Mouse (Mus musculus) forelimb bud, embryonic 11.5 days (tissue): Measurements from ENCODE around the gene Prkca.

Experiments
- DNase-seq: peaks from one replicate; pipeline ENCODE4 v3.0.0-alpha.2; 2012; ENCODE audit warnings: low read depth, low spot score

Prkca gene

DNA sequence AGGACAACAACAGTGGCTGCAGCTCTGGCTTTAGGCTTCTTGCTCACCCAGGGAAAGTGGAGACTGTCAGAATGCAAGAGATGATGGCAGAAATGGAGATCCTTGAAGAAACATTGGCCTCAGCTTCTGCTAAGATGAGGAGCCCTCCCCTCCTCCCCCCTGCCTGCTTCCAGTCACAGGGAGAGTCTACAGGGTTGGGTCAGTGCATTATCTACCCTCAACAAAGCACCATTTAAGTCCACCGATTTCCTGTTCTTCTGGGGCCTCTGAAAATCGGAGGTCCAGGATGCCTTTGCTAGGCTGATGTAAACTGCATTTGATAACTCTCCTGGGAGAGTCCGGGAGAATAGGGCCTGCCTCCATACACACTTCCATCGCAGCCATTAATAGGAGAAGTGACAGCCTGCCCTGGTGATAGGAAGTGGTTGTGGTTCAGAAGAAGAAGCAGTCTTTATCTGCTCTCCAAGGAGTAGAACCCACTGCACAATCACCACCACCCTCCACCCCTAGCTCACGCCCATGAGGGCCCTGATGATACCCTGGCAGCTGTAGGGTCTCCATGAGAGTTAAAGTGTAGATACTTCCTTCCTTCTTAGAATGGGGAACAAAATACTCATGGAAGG, 108.5 kb downstream of the Prkca start:
- DNase-seq, result no peak

GRCm38 (mm10) chr11:108233015-108233414, 110.7 kb downstream of the Prkca start:
- no peak for DNase-seq

DNA sequence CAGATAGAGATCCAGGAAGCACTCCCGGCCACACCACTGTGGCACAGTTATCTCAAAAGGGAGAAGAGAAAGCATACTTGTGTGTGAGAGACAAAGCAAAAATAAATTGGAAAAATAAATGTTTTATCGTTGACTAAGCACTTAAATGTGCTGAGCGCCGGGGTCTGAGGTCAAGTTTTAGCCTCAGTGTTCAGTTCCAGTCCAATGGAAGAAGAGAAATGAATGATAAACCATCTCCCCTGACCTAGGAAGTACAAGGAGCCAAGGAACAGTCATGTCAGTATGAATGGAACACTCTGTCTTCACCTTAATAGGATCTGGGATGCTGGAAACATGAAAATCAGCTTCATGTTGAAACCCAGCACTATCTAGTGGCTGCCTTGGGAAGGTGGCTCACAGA, 113.6 kb downstream of the Prkca start:
- DNase-seq, result no peak

- no peak for DNase-seq
These were observed 114.4 kb downstream of the Prkca start for GRCm38 (mm10) chr11:108229176-108229946.

DNA sequence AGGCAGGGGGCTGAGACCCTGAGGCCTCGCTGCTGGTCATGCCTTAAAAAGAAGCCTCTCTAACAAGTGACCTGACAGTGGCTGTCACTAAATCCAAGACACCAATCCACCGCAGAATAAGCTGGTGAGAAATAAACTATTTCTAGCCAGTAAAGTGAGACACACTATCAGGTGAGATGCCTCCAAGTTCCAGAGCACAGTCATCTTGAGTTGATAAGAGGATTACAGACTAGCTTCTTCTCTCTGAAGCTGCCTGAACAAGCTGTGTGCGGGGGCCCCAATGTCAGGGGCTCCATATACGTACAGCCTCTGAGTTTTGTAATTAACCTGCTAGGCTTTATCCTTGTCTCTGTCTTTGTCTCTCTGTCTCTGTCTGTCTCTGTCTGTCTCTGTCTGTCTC, 115.2 kb downstream of the Prkca start:
- no peak for DNase-seq

DNA sequence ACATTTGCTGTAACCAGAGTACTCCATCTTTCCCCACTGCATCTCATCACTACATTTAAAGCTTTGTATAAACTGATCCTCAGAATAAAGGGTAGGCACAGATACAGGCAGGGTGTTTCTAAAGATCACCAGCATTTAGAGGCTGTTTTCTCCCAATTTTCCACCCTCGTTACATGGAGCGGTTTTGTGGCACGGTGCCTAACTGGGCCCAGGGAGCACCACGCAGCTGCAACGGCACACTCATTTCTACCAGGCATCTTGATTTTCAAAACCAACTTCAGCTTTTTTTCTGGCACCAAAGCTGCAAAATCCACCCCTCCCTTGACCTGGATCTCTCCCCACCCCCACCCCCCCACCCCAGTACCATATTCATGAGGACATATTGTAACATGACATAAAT, 117.5 kb downstream of the Prkca start:
- no peak for DNase-seq

DNA sequence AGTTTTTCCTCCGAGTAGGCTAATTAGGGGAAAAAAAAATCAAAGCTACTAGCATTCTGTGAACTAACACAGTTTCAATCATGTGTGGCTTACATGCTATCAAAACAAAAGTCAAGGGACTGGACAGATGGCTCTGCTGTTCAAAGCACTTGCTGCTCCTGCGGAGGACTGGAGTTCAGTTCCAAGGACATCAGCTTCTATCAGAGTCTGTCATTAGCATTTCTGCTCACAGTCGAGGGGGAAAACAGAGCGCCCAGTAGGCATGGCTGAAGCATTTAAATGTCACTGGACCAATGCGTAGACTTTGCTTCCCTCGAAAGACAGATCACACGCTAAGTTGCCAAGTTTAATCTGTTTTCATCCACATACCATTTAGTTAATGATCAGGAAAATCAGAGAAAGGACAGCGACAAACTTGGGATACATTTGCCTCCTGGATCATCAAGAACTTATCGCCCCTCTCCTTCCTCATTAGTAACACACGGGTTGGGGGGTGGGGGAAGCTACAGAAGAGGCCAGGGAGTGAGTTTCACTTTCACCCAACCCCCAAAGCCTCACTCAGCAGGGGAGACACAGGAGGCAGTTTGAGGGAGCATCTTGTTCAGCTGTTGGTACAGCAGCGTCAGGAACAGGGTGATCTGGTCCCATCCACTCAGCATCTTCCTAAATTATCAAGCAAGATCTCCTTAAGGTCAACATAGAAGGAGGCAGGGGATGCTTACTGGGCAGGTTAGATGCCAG, 119.3 kb downstream of the Prkca start:
- DNase-seq, result no peak

DNA sequence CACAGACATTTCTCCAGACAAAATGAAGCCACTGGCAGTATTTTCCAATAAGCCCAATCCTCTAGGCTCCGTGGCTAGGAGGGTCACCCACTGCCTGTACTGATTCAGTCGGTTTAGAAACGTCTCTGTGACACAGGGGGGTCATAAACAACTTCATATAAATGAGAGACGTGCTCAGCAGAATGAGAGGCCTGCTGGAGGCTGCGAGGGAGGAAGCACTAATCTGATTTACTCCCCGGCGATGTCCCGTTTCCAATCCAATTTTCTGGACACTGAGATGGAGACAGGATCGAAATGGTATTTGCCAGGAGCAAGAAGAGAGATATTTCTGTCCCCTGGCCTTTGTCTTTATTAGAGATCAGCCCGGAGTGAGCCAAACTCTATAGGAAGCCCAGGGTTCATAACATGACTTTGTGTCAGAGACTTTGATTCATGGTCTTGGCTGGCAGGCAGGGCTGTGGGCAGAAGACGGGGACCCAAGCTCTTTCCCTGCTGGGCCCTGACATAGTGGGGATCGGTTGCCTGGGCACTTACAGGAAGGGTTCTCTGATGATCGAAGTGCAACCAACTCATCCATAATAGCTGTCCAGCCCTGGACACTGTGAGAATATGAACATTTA, 120.0 kb downstream of the Prkca start:
- no peak for DNase-seq

GRCm38 (mm10) chr11:108223154-108223553, 120.6 kb downstream of the Prkca start:
- DNase-seq, result no peak

- DNase-seq, result no peak
These were observed 121.1 kb downstream of the Prkca start for GRCm38 (mm10) chr11:108222616-108223015.

DNA sequence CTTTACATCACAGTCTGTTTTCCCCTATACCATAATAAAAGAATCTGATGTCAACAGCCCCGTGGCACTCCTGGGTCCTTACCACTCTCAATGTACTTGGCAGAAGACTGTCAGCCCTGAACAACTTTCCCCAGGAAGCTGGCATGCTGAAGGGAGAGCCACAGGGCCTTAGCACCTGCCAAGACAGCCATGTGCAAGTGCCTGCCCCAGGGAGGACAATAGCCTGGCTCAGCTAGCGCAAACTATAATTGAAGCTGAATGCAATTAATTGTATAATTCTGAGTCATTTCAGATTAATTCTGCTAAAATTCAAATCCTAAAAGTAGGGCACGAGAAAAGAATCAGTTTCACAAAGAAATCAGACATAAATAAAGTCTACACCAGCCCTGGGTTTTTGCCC, 121.7 kb downstream of the Prkca start:
- no peak for DNase-seq

GRCm38 (mm10) chr11:108221124-108221835, 122.4 kb downstream of the Prkca start:
- no peak for DNase-seq

- no peak for DNase-seq
These were observed 123.1 kb downstream of the Prkca start for GRCm38 (mm10) chr11:108220605-108221004.

DNA sequence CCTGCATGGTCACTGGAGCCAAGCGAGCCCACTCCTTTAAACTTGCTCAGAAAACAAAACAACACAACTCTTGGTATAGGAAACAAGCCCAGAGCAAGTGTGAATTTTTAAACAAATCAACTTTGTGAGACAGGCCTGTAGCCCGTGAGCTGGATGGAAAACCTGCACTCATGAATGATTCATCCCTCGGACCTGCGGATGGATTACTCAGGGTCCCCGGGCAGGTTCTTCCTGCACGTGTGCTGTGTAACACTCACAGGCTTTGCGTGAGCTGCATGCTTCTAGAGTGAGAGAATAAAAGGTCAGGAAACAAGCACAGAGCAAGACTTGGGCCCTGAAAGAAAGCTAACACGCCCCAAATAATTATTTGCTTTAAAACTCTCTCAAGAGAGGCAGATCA, 126.7 kb downstream of the Prkca start:
- no peak for DNase-seq

GRCm38 (mm10) chr11:108216064-108216463, 127.7 kb downstream of the Prkca start:
- no peak for DNase-seq

- DNase-seq, result peak; percentile 52
These were observed 128.3 kb downstream of the Prkca start for GRCm38 (mm10) chr11:108215466-108215865.

DNA sequence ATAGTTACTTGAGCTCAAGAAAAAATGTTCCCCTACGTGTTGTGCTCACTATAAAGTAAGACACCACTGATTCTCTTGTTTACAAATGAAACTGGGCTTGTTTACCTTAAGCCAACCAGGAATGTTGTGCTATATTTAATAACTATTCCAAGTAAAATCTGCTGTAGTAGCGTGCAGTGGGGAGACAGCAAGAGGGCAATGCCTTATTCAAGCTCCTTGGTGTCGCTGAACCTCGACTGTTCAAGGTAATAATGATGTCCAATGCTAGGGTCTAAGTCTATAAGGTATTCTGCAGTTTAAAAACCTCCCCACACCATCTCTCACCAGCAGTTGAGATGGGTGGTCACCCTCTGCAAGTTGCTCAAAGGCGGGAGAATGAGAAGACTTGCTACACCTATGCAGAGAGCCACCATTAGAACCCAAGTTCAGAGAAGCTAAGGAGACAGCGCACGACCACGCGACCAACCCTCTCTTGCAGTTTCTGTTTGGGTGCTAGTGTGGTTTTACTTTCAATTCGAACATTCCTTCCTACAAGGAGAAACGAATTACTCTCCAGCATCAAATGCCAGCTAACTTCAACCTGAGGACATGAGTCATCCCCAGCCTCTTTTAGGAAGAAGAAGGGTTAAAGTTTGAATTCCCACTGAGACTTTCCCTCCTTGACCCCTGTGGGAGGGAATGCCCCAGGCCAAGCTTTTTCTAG, 129.1 kb downstream of the Prkca start:
- DNase-seq, result no peak

DNA sequence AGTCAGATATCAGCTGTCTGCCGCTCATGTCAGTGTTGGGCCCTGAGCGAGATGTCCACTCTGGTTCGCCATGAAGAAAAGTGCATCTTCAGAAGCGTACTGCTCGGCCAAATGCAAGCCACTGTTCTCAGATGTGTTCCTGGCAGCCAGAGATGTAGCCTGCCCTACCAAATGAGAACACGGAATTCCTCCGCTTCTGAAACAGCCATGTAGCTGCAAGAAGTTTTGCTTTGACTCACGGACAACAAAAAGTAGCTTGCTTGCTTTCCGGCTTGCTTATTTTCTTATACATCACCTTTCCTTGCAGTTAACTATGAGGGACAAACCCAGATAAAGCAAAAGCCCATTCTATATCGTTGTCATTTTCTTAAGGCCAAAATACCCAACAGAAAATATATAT, 129.9 kb downstream of the Prkca start:
- no peak for DNase-seq

- no peak for DNase-seq
These were observed 131.1 kb downstream of the Prkca start for GRCm38 (mm10) chr11:108212638-108213037.

DNA sequence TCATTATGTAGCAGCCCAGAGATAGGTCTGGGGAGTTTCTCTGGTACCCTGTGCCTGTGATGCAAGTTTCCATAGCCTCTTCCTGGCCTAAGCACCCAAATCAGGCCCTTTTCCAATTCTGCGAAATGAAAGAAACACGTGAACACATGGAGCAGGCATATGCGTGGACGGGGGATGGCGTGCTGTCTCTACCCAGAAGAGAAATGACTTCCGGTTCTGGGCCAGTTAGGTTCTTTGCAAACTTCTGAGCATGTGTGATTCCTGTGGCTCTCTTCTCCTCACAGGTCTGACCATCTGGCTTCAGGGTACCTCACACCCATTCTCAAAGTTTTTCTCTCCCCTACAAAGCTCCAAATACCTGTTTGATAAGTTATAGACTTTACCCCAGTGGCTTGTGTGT, 131.7 kb downstream of the Prkca start:
- DNase-seq, result no peak

GRCm38 (mm10) chr11:108210749-108211148, 133.0 kb downstream of the Prkca start:
- DNase-seq, result no peak
